Mouse (Mus musculus) forebrain, embryonic 10.5 days (tissue): Measurements from ENCODE around the gene Tgm2. TPM values are rescaled to one million over a fixed set of nuclear protein-coding genes. Genes with fewer than 3 reads are reported as not detected.
A peak's percentile ranks its signal among the peaks of the same experiment; 100 is the strongest.

Experiments
- DNase-seq: peaks from one replicate; pipeline ENCODE4 v3.0.0-alpha.2; 2017; ENCODE audit warnings: low spot score; ENCODE audit errors: extremely low spot score
- H3K27ac ChIP-seq: fragments of 300-500 bp; sonication (generic); 2 replicates; pipeline ENCODE4 v1.5.1; 2016; ENCODE audit warnings: mild to moderate bottlenecking
- H3K27me3 ChIP-seq: fragments of 300-500 bp; sonication (generic); 2 replicates; pipeline ENCODE4 v1.6.1; 2016; ENCODE audit warnings: mild to moderate bottlenecking; ENCODE audit not compliant: poor library complexity, severe bottlenecking
- H3K36me3 ChIP-seq: fragments of 300-500 bp; sonication (generic); replicated peaks from 2 replicates; pipeline ENCODE4 v1.6.1; 2016; ENCODE audit warnings: mild to moderate bottlenecking, moderate library complexity
- H3K4me1 ChIP-seq: fragments of 300-500 bp; sonication (generic); 2 replicates; pipeline ENCODE4 v1.6.1; 2016
- H3K4me3 ChIP-seq: fragments of 300-500 bp; sonication (generic); 2 replicates; pipeline ENCODE4 v1.5.1; 2016; ENCODE audit warnings: mild to moderate bottlenecking, moderate library complexity
- H3K9me3 ChIP-seq: fragments of 300-500 bp; sonication (generic); 2 replicates; pipeline ENCODE4 v1.6.1; 2016; ENCODE audit warnings: mild to moderate bottlenecking, moderate library complexity
- WGBS: fragments of 180-500 bp; shearing (Covaris S2); methylation state at CpG from one replicate; pipeline ENCODE4 v1.1.7; 2016; 5-methylcytosine and 5-hydroxymethylcytosine counted together
- polyA plus RNA-seq: library from polyadenylated mRNA; unstranded; fragments of >200 nt; fragmentation: Nextera tagmentation; extraction: Ambion mirVana; gene quantifications from 2 replicates; pipeline ENCODE4 v1.2.1, GENCODE M21; 2016

Tgm2 gene
- polyA plus RNA-seq, 1 experiment from 2014 or later, result 7.2 TPM

DNA sequence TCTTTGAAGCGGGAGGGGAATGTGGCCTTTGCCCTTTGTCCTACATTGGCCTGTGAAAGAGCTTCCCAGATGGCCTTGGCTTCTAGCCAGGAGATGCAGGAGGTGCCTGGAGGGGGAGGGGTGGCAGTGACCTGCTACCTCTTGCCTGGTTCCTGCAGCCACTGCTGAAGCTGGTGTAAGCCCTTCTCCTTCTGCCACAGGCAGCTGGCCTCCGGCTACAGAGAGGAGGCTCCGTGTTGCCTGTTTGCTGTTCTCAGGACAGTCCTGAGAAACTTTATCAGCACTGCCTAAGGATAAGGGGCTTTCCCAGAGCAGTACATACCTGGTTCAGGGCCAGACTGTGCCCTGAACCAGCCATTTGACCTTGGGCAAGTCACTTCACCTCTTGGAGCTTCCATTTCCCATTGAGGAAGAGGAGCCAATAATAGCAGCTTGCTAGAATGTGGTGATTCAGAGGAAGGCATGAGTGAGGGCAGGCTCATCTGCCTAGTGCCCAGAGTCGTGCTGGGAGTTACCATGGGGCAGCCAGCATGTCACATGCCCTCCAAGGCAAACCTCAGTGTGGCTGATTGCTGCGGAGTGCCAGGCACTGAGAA is 15.7 kb downstream of the Tgm2 start:
- Histone ChIP-seq H3K9me3 (no peaks in the 10 kb centered on the region), H3K27me3 (no peaks in the 10 kb centered on the region), H3K4me1 (peaks cover 41% of the 10 kb centered on the region), H3K36me3 (no peaks in the 10 kb centered on the region), H3K4me3 (no peak overlapping the region), H3K27ac (peak overlapping the region; percentile 77)
- DNase-seq, result peak; percentile 59
- 49% methylated on average over 5 of the region's 5 CpGs for WGBS

GRCm38 (mm10) chr2:158129291-158130002 is 16.8 kb downstream of the Tgm2 start:
- Histone ChIP-seq H3K4me1 (peaks cover 41% of the 10 kb centered on the region), H3K4me3 (no peak overlapping the region), H3K27me3 (no peaks in the 10 kb centered on the region), H3K36me3 (no peaks in the 10 kb centered on the region), H3K27ac (peak overlapping the region; percentile 77), H3K9me3 (no peaks in the 10 kb centered on the region)
- WGBS, result 88% methylated on average over 16 of the region's 16 CpGs
- no peak for DNase-seq

GRCm38 (mm10) chr2:158128461-158129130 is 17.6 kb downstream of the Tgm2 start:
- 83% methylated on average over 8 of the region's 8 CpGs for WGBS
- Histone ChIP-seq H3K27ac (peak overlapping the region; percentile 77; the same call in 1 of the 2 replicates), H3K4me1 (peaks cover 41% of the 10 kb centered on the region), H3K36me3 (no peaks in the 10 kb centered on the region), H3K4me3 (no peak overlapping the region), H3K9me3 (no peaks in the 10 kb centered on the region), H3K27me3 (no peaks in the 10 kb centered on the region)
- DNase-seq, result no peak

DNA sequence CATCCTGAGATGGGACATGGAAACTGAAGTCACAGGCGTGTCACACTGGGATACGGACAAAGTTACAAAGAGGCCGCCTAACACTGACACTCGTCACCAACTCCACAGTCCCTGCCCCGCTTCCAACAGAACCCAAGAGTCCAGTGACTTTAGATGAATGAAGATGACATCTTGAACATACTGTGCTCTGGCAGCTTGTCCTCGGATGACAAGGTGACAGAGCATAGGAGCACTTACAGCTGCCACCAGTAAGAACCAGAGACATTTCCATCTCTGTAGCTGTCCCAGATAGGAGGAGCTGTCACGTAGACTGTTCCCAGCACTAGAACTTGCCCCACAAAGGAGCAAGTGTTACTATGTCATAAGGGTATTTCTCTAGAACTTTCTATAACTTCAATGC is 18.4 kb downstream of the Tgm2 start:
- DNase-seq, result no peak
- 91% methylated on average over 7 of the region's 7 CpGs for WGBS
- H3K9me3 ChIP-seq, result no peaks in the 10 kb centered on the region
- H3K4me3 ChIP-seq, result no peak overlapping the region
- H3K27me3 ChIP-seq, result no peaks in the 10 kb centered on the region
- no peaks in the 10 kb centered on the region for H3K36me3 ChIP-seq
- no peak overlapping the region for H3K27ac ChIP-seq
- H3K4me1 ChIP-seq, result peaks cover 41% of the 10 kb centered on the region

- Histone ChIP-seq H3K27me3 (no peaks in the 10 kb centered on the region), H3K4me1 (peaks cover 39% of the 10 kb centered on the region), H3K27ac (no peak overlapping the region), H3K4me3 (no peak overlapping the region), H3K9me3 (no peaks in the 10 kb centered on the region), H3K36me3 (no peaks in the 10 kb centered on the region)
- WGBS, result 91% methylated on average over 6 of the region's 6 CpGs
- no peak for DNase-seq
Measured at GRCm38 (mm10) chr2:158127245-158127644, 19.0 kb downstream of the Tgm2 start.

GRCm38 (mm10) chr2:158122814-158123213 is 23.4 kb downstream of the Tgm2 start:
- Histone ChIP-seq H3K9me3 (no peaks in the 10 kb centered on the region), H3K27ac (no peak overlapping the region), H3K4me1 (peaks cover 13% of the 10 kb centered on the region), H3K36me3 (no peaks in the 10 kb centered on the region), H3K27me3 (no peaks in the 10 kb centered on the region), H3K4me3 (no peak overlapping the region)
- DNase-seq, result no peak
- WGBS, result 88% methylated on average over 6 of the region's 6 CpGs

DNA sequence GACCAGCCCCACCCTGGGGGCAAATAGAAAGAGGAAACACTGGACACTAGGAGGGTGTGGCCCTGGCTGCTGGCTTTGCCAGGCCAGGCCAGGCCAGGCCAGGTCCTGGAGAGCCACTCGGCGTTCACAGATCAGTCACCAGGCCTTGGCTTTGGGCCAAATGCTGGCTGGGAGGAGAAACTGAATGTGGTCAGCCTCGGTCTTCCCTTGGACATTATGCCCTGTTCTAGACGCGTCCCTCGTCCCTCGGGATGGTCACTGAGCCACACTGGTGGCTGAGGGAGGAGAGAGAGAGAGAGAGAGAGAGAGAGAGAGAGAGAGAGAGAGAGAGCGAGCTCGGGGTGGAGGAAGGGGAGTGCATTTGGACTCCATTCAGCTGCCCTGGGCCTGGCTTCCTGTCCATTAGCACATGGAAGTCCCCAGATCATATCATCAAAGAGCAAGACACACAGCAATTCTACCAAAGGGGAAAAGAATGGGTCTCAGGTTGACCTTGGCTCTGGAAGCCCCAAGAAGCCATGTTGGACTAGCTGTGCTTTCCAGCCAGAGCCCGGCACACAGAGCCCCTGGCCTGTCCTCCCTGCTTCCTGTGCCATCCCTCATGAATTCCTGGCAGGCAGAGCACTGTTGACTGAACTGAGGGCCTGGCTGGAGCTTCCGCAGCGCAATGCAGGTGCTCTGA is 24.4 kb downstream of the Tgm2 start:
- Histone ChIP-seq H3K27me3 (no peaks in the 10 kb centered on the region), H3K4me3 (no peak overlapping the region), H3K4me1 (peaks cover 21% of the 10 kb centered on the region), H3K36me3 (no peaks in the 10 kb centered on the region), H3K9me3 (no peaks in the 10 kb centered on the region), H3K27ac (peak overlapping the region; percentile 36; the same call in 1 of the 2 replicates)
- DNase-seq, result no peak
- WGBS, result 85% methylated on average over 11 of the region's 12 CpGs

- DNase-seq, result no peak
- 87% methylated on average over 3 of the region's 3 CpGs for WGBS
Measured at GRCm38 (mm10) chr2:158120868-158121267, 25.4 kb downstream of the Tgm2 start.

DNA sequence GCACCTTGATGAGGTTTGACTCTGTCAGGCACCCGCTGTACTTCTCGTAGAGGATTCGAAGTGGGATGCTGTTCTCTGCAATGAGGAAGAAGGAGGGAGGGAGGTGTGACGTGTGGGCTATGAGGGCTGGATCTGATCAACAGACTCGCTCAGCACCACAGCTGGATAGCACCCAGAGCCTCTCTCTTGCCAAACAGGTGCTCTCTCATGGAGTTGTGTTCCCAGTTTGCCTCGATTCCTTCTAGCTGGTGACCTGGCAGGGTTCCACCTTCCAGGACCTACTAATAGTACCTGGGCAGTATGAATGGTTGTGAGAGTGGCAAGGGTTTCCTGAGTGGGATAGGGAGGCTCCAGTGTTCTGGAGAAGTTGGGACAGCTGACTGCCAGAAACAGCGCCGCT is 26.0 kb downstream of the Tgm2 start:
- H3K36me3 ChIP-seq, result no peaks in the 10 kb centered on the region
- no peak for DNase-seq
- H3K9me3 ChIP-seq, result no peaks in the 10 kb centered on the region
- WGBS, result 84% methylated on average over 8 of the region's 8 CpGs
- H3K4me1 ChIP-seq, result peaks cover 25% of the 10 kb centered on the region
- H3K27me3 ChIP-seq, result no peaks in the 10 kb centered on the region
- H3K4me3 ChIP-seq, result no peak overlapping the region
- H3K27ac ChIP-seq, result no peak overlapping the region

More at GRCm38 (mm10) chr2:158120868-158121267, 25.4 kb downstream of the Tgm2 start:
- H3K27me3 ChIP-seq, result no peaks in the 10 kb centered on the region
- peaks cover 25% of the 10 kb centered on the region for H3K4me1 ChIP-seq
- H3K9me3 ChIP-seq, result no peaks in the 10 kb centered on the region
- H3K27ac ChIP-seq, result no peak overlapping the region
- H3K4me3 ChIP-seq, result no peak overlapping the region
- H3K36me3 ChIP-seq, result no peaks in the 10 kb centered on the region

GRCm38 (mm10) chr2:158119145-158119544 is 27.1 kb downstream of the Tgm2 start:
- WGBS, result 87% methylated on average over 4 of the region's 4 CpGs
- no peaks in the 10 kb centered on the region for H3K36me3 ChIP-seq
- DNase-seq, result no peak
- no peaks in the 10 kb centered on the region for H3K27me3 ChIP-seq
- H3K27ac ChIP-seq, result no peak overlapping the region
- peaks cover 25% of the 10 kb centered on the region for H3K4me1 ChIP-seq
- H3K4me3 ChIP-seq, result no peak overlapping the region
- no peaks in the 10 kb centered on the region for H3K9me3 ChIP-seq

DNA sequence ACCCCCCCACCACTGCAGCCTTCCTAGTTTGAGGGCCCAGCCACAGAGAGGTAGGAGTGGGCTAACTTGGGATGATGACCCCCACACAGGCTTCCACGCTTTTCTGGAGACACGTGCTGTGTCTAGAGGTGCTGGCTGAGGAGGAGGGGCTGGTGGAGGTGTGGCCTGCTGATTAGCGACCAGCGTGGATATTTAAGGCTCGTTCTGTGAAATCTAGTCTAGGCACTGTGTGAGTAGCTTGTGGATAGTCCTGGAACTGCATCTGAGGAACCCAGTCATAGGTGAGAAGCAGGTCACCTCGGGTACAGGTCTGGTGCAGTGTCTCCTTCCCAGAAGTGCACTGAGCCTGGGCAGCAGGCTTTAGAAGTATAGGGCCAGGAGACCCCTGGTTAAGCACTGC is 29.6 kb downstream of the Tgm2 start:
- Histone ChIP-seq H3K4me3 (no peak overlapping the region), H3K27ac (no peak overlapping the region), H3K27me3 (no peaks in the 10 kb centered on the region), H3K9me3 (no peaks in the 10 kb centered on the region), H3K4me1 (peaks cover 22% of the 10 kb centered on the region), H3K36me3 (no peaks in the 10 kb centered on the region)
- DNase-seq, result no peak
- WGBS, result 66% methylated on average over 6 of the region's 6 CpGs

- H3K27ac ChIP-seq, result no peak overlapping the region
- H3K4me3 ChIP-seq, result no peak overlapping the region
- H3K36me3 ChIP-seq, result no peaks in the 10 kb centered on the region
- H3K4me1 ChIP-seq, result peaks cover 17% of the 10 kb centered on the region
- H3K9me3 ChIP-seq, result no peaks in the 10 kb centered on the region
- DNase-seq, result no peak
- H3K27me3 ChIP-seq, result no peaks in the 10 kb centered on the region
- 90% methylated on average over 3 of the region's 3 CpGs for WGBS
Measured at GRCm38 (mm10) chr2:158115838-158116453, 30.3 kb downstream of the Tgm2 start.
